Mouse (Mus musculus): ENCODE measurements around the gene Pax8.

- no peak for TF ChIP-seq POLR2A (IDR thresholded peaks at IDR 0.05; ENCODE audit: low read depth, low read length)
- no peak for TF ChIP-seq CTCF (conservative IDR thresholded peaks at IDR 0.05; ENCODE audit: insufficient read depth, insufficient read length, low read depth, low read length)
Observed at GRCm38 (mm10) chr2:24434670-24435069, 40.7 kb downstream of the Pax8 start.
